Mouse (Mus musculus) testis, adult 2 months (tissue): ENCODE measurements around the gene Cttnbp2nl.

Source experiments
- CTCF ChIP-seq: fragments of 200-500 bp; IDR thresholded peaks from 2 replicates; pipeline ENCODE4 v1.5.1; 2012; ENCODE audit warnings: low read depth, mild to moderate bottlenecking, inconsistent platforms, low read length, moderate library complexity; ENCODE audit not compliant: control insufficient read depth, insufficient read depth, insufficient replicate concordance
- POLR2A ChIP-seq: fragments of 200-500 bp; IDR thresholded peaks from 2 replicates; pipeline ENCODE4 v1.6.1; 2012; ENCODE audit warnings: low read depth, mild to moderate bottlenecking, inconsistent platforms, low read length, moderate library complexity; ENCODE audit not compliant: control insufficient read depth

- TF ChIP-seq POLR2A (no peak), CTCF (no peak)
These were observed 34.7 kb downstream of the Cttnbp2nl start for GRCm38 (mm10) chr3:105018085-105018782.
